Mouse (Mus musculus): ENCODE measurements around the gene Lrpprc. TPM values are rescaled to one million over a fixed set of nuclear protein-coding genes. Genes with fewer than 3 reads are reported as not detected.

Gene Lrpprc
- polyA plus RNA-seq, 1 experiment from 2014 or later: 42.1 TPM

DNA sequence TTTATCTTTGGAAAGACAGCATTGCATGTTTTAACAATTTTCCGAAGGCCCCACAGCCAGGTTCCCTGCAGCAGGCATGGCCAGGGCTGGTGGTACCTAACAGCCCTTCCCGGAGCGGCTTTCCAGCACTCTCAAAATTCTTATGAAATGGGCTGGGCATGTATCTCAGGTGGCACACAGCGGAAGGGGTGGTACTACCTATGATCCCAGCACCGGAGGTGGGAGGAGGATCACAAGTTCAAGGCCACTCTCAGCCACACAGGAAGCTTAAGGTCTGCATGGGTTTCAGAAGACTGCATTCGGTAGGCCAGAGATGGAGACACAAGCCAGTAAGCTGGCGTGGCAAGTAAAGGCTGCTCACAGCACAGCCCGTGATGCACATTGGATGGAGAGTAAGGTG lies 31.6 kb downstream of the Lrpprc start:
- H3K9me3 ChIP-seq (replicated peaks): no peaks in the 10 kb centered on the region
- H3K4me3 ChIP-seq (replicated peaks): no peak overlapping the region
- DNase-seq (no peak), ATAC-seq (ENCODE audit: low read depth) (0 out of 2 replicates have a peak, but pooled peaks have one; percentile 19)
- no peaks in the 10 kb centered on the region for H3K4me1 ChIP-seq (replicated peaks)
- H3K27ac ChIP-seq: no peak overlapping the region
- WGBS (ENCODE audit: insufficient replicate concordance): 92% methylated on average over 8 of the region's 8 CpGs
- no peak overlapping the region for H3K9ac ChIP-seq
- H3K4me2 ChIP-seq: no peak overlapping the region
- H3K36me3 ChIP-seq: peaks cover 56% of the 10 kb centered on the region
- H3K27me3 ChIP-seq: no peaks in the 10 kb centered on the region

GRCm38 (mm10) chr17:84758374-84758773 lies 32.2 kb downstream of the Lrpprc start:
- Histone ChIP-seq H3K4me2 (no peak overlapping the region), H3K36me3 (peaks cover 53% of the 10 kb centered on the region), H3K27me3 (no peaks in the 10 kb centered on the region), H3K4me1 (replicated peaks) (no peaks in the 10 kb centered on the region), H3K4me3 (replicated peaks) (no peak overlapping the region), H3K9ac (no peak overlapping the region), H3K9me3 (replicated peaks) (no peaks in the 10 kb centered on the region), H3K27ac (peak overlapping the region; percentile 6; the same call in 1 of the 2 replicates)
- 69% methylated on average over 10 of the region's 10 CpGs for WGBS (ENCODE audit: insufficient replicate concordance)
- ATAC-seq (ENCODE audit: low read depth): no peak
- no peak for DNase-seq

GRCm38 (mm10) chr17:84756090-84756489 lies 34.5 kb downstream of the Lrpprc start:
- Histone ChIP-seq H3K4me3 (replicated peaks) (no peak overlapping the region), H3K27ac (no peak overlapping the region), H3K9ac (no peak overlapping the region), H3K36me3 (peaks cover 48% of the 10 kb centered on the region), H3K4me2 (no peak overlapping the region), H3K9me3 (replicated peaks) (no peaks in the 10 kb centered on the region), H3K27me3 (no peaks in the 10 kb centered on the region), H3K4me1 (replicated peaks) (no peaks in the 10 kb centered on the region)
- no peak for ATAC-seq (ENCODE audit: low read depth)
- no peak for DNase-seq
- WGBS (ENCODE audit: insufficient replicate concordance): 59% methylated on average over 2 of the region's 2 CpGs

DNA sequence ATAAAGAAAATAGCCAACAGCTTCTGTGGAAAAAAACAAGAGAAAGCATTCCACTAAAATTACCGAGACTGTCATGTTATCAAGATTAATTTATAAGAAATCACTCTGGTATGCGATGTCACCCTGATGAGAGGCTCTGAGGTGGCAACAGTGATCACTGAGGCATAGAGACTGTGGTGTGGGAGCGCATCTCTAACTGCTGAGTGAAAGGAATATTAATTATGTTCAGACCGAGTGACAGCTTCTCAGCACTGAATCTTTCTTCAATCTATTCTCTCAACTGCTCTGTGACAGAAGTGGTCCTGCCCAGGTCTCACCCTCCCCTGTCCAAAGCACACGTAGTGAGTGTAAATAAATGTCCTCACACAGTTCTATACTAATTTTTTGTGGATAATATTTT lies 37.1 kb downstream of the Lrpprc start:
- no peak for ATAC-seq (ENCODE audit: low read depth)
- Histone ChIP-seq H3K4me1 (replicated peaks) (no peaks in the 10 kb centered on the region), H3K27ac (no peak overlapping the region), H3K36me3 (peaks cover 53% of the 10 kb centered on the region), H3K4me3 (replicated peaks) (no peak overlapping the region), H3K4me2 (no peak overlapping the region), H3K9me3 (replicated peaks) (no peaks in the 10 kb centered on the region), H3K27me3 (no peaks in the 10 kb centered on the region), H3K9ac (no peak overlapping the region)
- no peak for DNase-seq
- 80% methylated on average over 5 of the region's 5 CpGs for WGBS (ENCODE audit: insufficient replicate concordance)

- Histone ChIP-seq H3K9me3 (replicated peaks) (no peaks in the 10 kb centered on the region), H3K4me3 (replicated peaks) (no peak overlapping the region), H3K27ac (no peak overlapping the region), H3K36me3 (peaks cover 58% of the 10 kb centered on the region), H3K4me1 (replicated peaks) (no peaks in the 10 kb centered on the region), H3K9ac (no peak overlapping the region), H3K27me3 (no peaks in the 10 kb centered on the region), H3K4me2 (no peak overlapping the region)
- DNase-seq (no peak), ATAC-seq (ENCODE audit: low read depth) (no peak)
- WGBS (ENCODE audit: insufficient replicate concordance): 76% methylated on average over 2 of the region's 2 CpGs
These were observed 38.3 kb downstream of the Lrpprc start for GRCm38 (mm10) chr17:84752286-84752685.

- Histone ChIP-seq H3K4me2 (no peak overlapping the region), H3K9me3 (replicated peaks) (no peaks in the 10 kb centered on the region), H3K36me3 (peaks cover 60% of the 10 kb centered on the region), H3K9ac (no peak overlapping the region), H3K27me3 (no peaks in the 10 kb centered on the region), H3K4me3 (replicated peaks) (no peak overlapping the region), H3K4me1 (replicated peaks) (no peaks in the 10 kb centered on the region), H3K27ac (no peak overlapping the region)
- DNase-seq: no peak
- WGBS (ENCODE audit: insufficient replicate concordance): 82% methylated on average over 8 of the region's 8 CpGs
- no peak for ATAC-seq (ENCODE audit: low read depth)
These were observed 38.9 kb downstream of the Lrpprc start for GRCm38 (mm10) chr17:84751630-84752191.

GRCm38 (mm10) chr17:84750130-84750529 lies 40.5 kb downstream of the Lrpprc start:
- no peaks in the 10 kb centered on the region for H3K4me1 ChIP-seq (replicated peaks)
- H3K9me3 ChIP-seq (replicated peaks): no peaks in the 10 kb centered on the region
- no peak for ATAC-seq (ENCODE audit: low read depth)
- H3K36me3 ChIP-seq: peaks cover 58% of the 10 kb centered on the region
- no peak overlapping the region for H3K9ac ChIP-seq
- H3K27ac ChIP-seq: no peak overlapping the region
- WGBS (ENCODE audit: insufficient replicate concordance): 87% methylated on average over 4 of the region's 4 CpGs
- no peak overlapping the region for H3K4me3 ChIP-seq (replicated peaks)
- no peak overlapping the region for H3K4me2 ChIP-seq
- DNase-seq: no peak
- H3K27me3 ChIP-seq: no peaks in the 10 kb centered on the region

- Histone ChIP-seq H3K27ac (no peak overlapping the region), H3K27me3 (no peaks in the 10 kb centered on the region), H3K4me2 (no peak overlapping the region), H3K9me3 (replicated peaks) (no peaks in the 10 kb centered on the region), H3K9ac (no peak overlapping the region), H3K4me1 (replicated peaks) (no peaks in the 10 kb centered on the region), H3K36me3 (peaks cover 61% of the 10 kb centered on the region), H3K4me3 (replicated peaks) (no peak overlapping the region)
- no peak for DNase-seq
- 75% methylated on average over 8 of the region's 8 CpGs for WGBS (ENCODE audit: insufficient replicate concordance)
- ATAC-seq (ENCODE audit: low read depth): no peak
These were observed 41.3 kb downstream of the Lrpprc start for GRCm38 (mm10) chr17:84749297-84749696.

DNA sequence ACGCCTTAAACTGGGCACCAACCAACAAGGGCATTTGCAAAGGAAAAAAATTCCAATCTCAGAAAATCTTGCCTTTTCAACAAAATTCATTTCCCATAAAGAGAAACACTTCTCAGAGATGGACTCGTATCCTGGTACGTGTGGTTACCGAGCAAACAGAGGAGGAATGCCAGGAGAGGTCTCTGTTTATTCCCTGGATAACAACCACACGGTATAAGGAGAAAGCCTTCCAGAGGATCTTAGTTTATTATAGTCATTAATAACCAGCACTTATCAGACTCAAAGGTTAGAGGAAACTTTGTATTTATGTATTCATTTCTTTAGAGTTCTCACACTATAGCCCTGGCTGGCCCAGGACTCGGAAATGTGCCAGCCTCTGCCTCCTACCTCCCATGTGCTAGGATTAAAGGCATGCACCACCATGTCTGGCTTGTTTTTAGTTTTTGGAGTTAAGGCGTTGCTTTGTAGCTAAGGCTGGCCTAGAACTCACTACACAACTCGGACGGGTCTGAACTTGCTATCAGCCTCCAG lies 42.4 kb downstream of the Lrpprc start:
- 0 out of 2 replicates have a peak, but pooled peaks cover 1% of the 10 kb centered on the region for H3K4me1 ChIP-seq (replicated peaks)
- no peak overlapping the region for H3K4me3 ChIP-seq (replicated peaks)
- no peaks in the 10 kb centered on the region for H3K27me3 ChIP-seq
- H3K36me3 ChIP-seq: peaks cover 59% of the 10 kb centered on the region
- DNase-seq (no peak), ATAC-seq (ENCODE audit: low read depth) (no peak)
- H3K4me2 ChIP-seq: no peak overlapping the region
- 84% methylated on average over 9 of the region's 9 CpGs for WGBS (ENCODE audit: insufficient replicate concordance)
- no peaks in the 10 kb centered on the region for H3K9me3 ChIP-seq (replicated peaks)
- H3K9ac ChIP-seq: no peak overlapping the region
- no peak overlapping the region for H3K27ac ChIP-seq

DNA sequence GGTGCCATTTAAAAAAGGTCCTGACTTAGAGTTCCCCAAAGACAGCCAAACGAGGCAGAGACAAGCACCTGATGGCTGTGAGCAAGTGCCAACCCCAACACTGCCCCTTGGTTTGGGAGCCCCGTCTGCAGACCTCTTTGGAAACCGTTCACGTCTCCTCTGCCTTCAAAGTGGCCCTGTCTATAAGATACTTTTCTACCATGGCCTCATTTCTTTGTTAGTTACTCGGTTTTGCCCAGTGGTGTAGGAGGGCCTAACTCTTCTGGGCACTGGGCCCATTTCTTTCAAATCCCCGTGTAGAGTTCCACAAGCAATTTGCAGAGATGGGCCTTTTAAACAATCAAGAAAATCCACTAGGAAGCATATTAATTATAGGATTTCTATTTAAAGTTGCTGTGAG lies 43.4 kb downstream of the Lrpprc start:
- H3K9ac ChIP-seq: no peak overlapping the region
- no peak for DNase-seq
- no peak overlapping the region for H3K4me2 ChIP-seq
- 79% methylated on average over 6 of the region's 6 CpGs for WGBS (ENCODE audit: insufficient replicate concordance)
- 0 out of 2 replicates have a peak overlapping the region, but pooled peaks have one; percentile 16 for H3K27ac ChIP-seq
- H3K4me1 ChIP-seq (replicated peaks): 0 out of 2 replicates have a peak, but pooled peaks cover 2% of the 10 kb centered on the region
- no peak for ATAC-seq (ENCODE audit: low read depth)
- H3K4me3 ChIP-seq (replicated peaks): no peak overlapping the region
- H3K9me3 ChIP-seq (replicated peaks): no peaks in the 10 kb centered on the region
- H3K36me3 ChIP-seq: peaks cover 54% of the 10 kb centered on the region
- H3K27me3 ChIP-seq: no peaks in the 10 kb centered on the region

DNA sequence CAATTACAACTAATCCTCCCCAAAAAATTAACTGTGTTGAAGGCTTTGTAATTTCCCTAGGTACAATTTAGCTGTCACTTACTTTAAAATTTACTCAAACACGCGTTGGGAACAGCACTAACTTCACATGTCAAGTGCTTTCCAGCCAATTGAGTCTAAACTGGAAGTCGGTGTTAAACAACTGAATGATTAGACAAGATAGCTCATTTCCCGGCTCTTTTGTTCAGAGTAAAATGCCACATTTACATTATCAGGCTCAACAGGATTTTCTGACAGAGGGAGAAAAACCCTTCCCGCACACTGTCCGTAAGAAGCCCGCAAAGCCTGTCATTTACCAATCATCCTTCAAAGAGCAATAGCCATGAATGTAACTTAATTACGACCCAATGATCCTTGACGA lies 45.6 kb downstream of the Lrpprc start:
- no peak for ATAC-seq (ENCODE audit: low read depth)
- no peak for DNase-seq
- Histone ChIP-seq H3K4me2 (no peak overlapping the region), H3K27me3 (no peaks in the 10 kb centered on the region), H3K9ac (no peak overlapping the region), H3K36me3 (peaks cover 41% of the 10 kb centered on the region), H3K9me3 (replicated peaks) (no peaks in the 10 kb centered on the region), H3K27ac (no peak overlapping the region), H3K4me1 (replicated peaks) (0 out of 2 replicates have a peak, but pooled peaks cover 2% of the 10 kb centered on the region), H3K4me3 (replicated peaks) (no peak overlapping the region)
- 82% methylated on average over 9 of the region's 9 CpGs for WGBS (ENCODE audit: insufficient replicate concordance)

DNA sequence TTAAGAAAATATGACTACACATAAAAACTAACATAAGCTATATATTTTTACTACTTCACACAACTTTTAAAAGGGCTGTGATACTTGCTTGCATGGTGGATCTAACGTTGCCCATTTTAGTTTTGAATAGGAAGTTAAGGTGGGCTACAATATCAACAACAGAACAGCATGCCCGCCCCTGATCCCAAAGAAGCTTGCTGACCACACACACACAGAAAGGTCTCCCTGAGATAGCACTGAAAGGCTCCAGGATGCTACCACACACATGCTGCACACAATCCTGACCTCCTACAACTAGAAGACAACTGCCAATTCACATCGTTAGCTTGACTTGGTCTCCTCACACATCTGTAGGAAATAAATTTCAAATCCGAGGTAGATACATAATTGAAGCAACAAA lies 46.3 kb downstream of the Lrpprc start:
- H3K27ac ChIP-seq: no peak overlapping the region
- H3K36me3 ChIP-seq: peaks cover 38% of the 10 kb centered on the region
- 69% methylated on average over 4 of the region's 4 CpGs for WGBS (ENCODE audit: insufficient replicate concordance)
- H3K9me3 ChIP-seq (replicated peaks): no peaks in the 10 kb centered on the region
- ATAC-seq (ENCODE audit: low read depth) (no peak), DNase-seq (no peak)
- H3K4me2 ChIP-seq: no peak overlapping the region
- H3K9ac ChIP-seq: no peak overlapping the region
- no peaks in the 10 kb centered on the region for H3K27me3 ChIP-seq
- H3K4me3 ChIP-seq (replicated peaks): no peak overlapping the region
- 0 out of 2 replicates have a peak, but pooled peaks cover 2% of the 10 kb centered on the region for H3K4me1 ChIP-seq (replicated peaks)
